Mouse (Mus musculus) intestine, postnatal 0 days (tissue): ENCODE measurements at regions not wholly inside any gene's neighbourhood (a gene's known extent, or its start where the extent isn't known, plus 50 kb on each side); places are given as distances from the start of the nearest gene placed in this dataset.

Experiments used
- ATAC-seq: fragments of 200-750 bp; cut with Nextera tagmentation; 2 replicates; pipeline ENCODE4 v1.8.0; 2017; ENCODE audit warnings: mild to moderate bottlenecking, moderate TSS enrichment, moderate library complexity
- H3K27ac ChIP-seq: fragments of 300-500 bp; sonication (generic); 2 replicates; pipeline ENCODE4 v1.5.1; 2014; ENCODE audit warnings: mild to moderate bottlenecking, low read depth, low read length, moderate library complexity
- H3K27me3 ChIP-seq: fragments of 300-500 bp; sonication (generic); replicated peaks from 2 replicates; pipeline ENCODE4 v1.6.1; 2014; ENCODE audit warnings: low read length, mixed read lengths; ENCODE audit not compliant: control insufficient read depth, insufficient read depth
- H3K36me3 ChIP-seq: fragments of 300-500 bp; sonication (generic); 2 replicates; pipeline ENCODE4 v1.6.1; 2014; ENCODE audit warnings: mild to moderate bottlenecking, moderate library complexity; ENCODE audit not compliant: control insufficient read depth, insufficient read depth
- H3K4me1 ChIP-seq: fragments of 300-500 bp; sonication (generic); replicated peaks from 2 replicates; pipeline ENCODE4 v1.6.1; 2014; ENCODE audit warnings: antibody characterized with exemption, low read length, mixed read lengths; ENCODE audit not compliant: control insufficient read depth, insufficient read depth
- H3K4me2 ChIP-seq: fragments of 300-500 bp; sonication (generic); replicated peaks from 2 replicates; pipeline ENCODE4 v1.6.1; 2014; ENCODE audit warnings: low read depth, mild to moderate bottlenecking, moderate library complexity
- H3K4me3 ChIP-seq: fragments of 300-500 bp; sonication (generic); 2 replicates; pipeline ENCODE4 v1.5.1; 2014; ENCODE audit warnings: low read depth, low read length
- H3K9ac ChIP-seq: fragments of 300-500 bp; sonication (generic); 2 replicates; pipeline ENCODE4 v1.6.1; 2014; ENCODE audit warnings: mild to moderate bottlenecking, low read depth, low read length
- H3K9me3 ChIP-seq: fragments of 300-500 bp; sonication (generic); 2 replicates; pipeline ENCODE4 v1.6.1; 2016; ENCODE audit warnings: mixed run types; ENCODE audit not compliant: control insufficient read depth
- CTCF ChIP-seq: sonication (generic); IDR thresholded peaks from 2 replicates; pipeline ENCODE4 v1.5.1; 2016; ENCODE audit warnings: low read depth, mild to moderate bottlenecking, control low read depth, antibody characterized with exemption, moderate library complexity
- WGBS: fragments of 180-500 bp; shearing (Covaris S2); extraction: QIAGEN DNeasy Blood & Tissue Kit; methylation state at CpG from one replicate; pipeline ENCODE4 v1.1.7; 2014; 5-methylcytosine and 5-hydroxymethylcytosine counted together

GRCm38 (mm10) chr14:37237191-37237590 lies 102.1 kb upstream of the Ghitm start:
- no peaks in the 10 kb centered on the region for H3K27me3 ChIP-seq
- WGBS, result 70% methylated on average over 5 of the region's 5 CpGs
- no peak overlapping the region for H3K27ac ChIP-seq
- H3K4me1 ChIP-seq, result no peaks in the 10 kb centered on the region
- no peak for ATAC-seq
- no peak overlapping the region for H3K9ac ChIP-seq
- H3K4me2 ChIP-seq, result no peak overlapping the region
- H3K9me3 ChIP-seq, result no peaks in the 10 kb centered on the region
- no peak for TF ChIP-seq CTCF
- no peaks in the 10 kb centered on the region for H3K36me3 ChIP-seq
- H3K4me3 ChIP-seq, result no peak overlapping the region

GRCm38 (mm10) chr14:37208256-37208655 lies 73.2 kb upstream of the Ghitm start:
- H3K27me3 ChIP-seq, result no peaks in the 10 kb centered on the region
- H3K9ac ChIP-seq, result no peak overlapping the region
- ATAC-seq, result no peak
- no peak overlapping the region for H3K4me2 ChIP-seq
- no peak for TF ChIP-seq CTCF
- no peaks in the 10 kb centered on the region for H3K36me3 ChIP-seq
- H3K4me3 ChIP-seq, result no peak overlapping the region
- no peaks in the 10 kb centered on the region for H3K4me1 ChIP-seq
- no peak overlapping the region for H3K27ac ChIP-seq
- H3K9me3 ChIP-seq, result no peaks in the 10 kb centered on the region

- ATAC-seq, result no peak
- no peak overlapping the region for H3K4me3 ChIP-seq
- H3K36me3 ChIP-seq, result no peaks in the 10 kb centered on the region
- no peak overlapping the region for H3K27ac ChIP-seq
- no peaks in the 10 kb centered on the region for H3K4me1 ChIP-seq
- H3K4me2 ChIP-seq, result no peak overlapping the region
- 63% methylated on average over 5 of the region's 5 CpGs for WGBS
- H3K27me3 ChIP-seq, result no peaks in the 10 kb centered on the region
- no peak overlapping the region for H3K9ac ChIP-seq
- TF ChIP-seq CTCF, result no peak
- H3K9me3 ChIP-seq, result no peaks in the 10 kb centered on the region
Measured at GRCm38 (mm10) chr14:37189795-37190194, 54.7 kb upstream of the Ghitm start.
